Mouse (Mus musculus) cerebral cortex, adult 2 months (tissue): ENCODE measurements around the gene Cyp27b1.

ENCODE experiments used
- WGBS: fragments of 180-500 bp; shearing (Covaris S2); methylation state at CpG from one replicate; pipeline ENCODE4 v1.1.7; 2018; 5-methylcytosine and 5-hydroxymethylcytosine counted together

Gene Cyp27b1

GRCm38 (mm10) chr10:127049395-127050118, 1.5 kb downstream of the Cyp27b1 start:
- WGBS, result 3% methylated on average over 29 of the region's 29 CpGs

GRCm38 (mm10) chr10:127050119-127050474, 2.0 kb downstream of the Cyp27b1 start:
- 16% methylated on average over 10 of the region's 10 CpGs for WGBS

GRCm38 (mm10) chr10:127054646-127055045, 6.6 kb downstream of the Cyp27b1 start:
- 75% methylated on average over 4 of the region's 4 CpGs for WGBS

- WGBS, result 87% methylated on average over 8 of the region's 8 CpGs
Measured at GRCm38 (mm10) chr10:127055406-127055805, 7.4 kb downstream of the Cyp27b1 start.

- WGBS, result 92% methylated on average over 20 of the region's 20 CpGs
Measured at GRCm38 (mm10) chr10:127056490-127056889, 8.4 kb downstream of the Cyp27b1 start.

- WGBS, result 1% methylated on average over 9 of the region's 9 CpGs
Measured at GRCm38 (mm10) chr10:127058161-127058560, 10.1 kb downstream of the Cyp27b1 start.

- WGBS, result 3% methylated on average over 8 of the region's 8 CpGs
Measured at GRCm38 (mm10) chr10:127058708-127059107, 10.7 kb downstream of the Cyp27b1 start.

GRCm38 (mm10) chr10:127059174-127059967, 11.3 kb downstream of the Cyp27b1 start:
- WGBS, result under 1% methylated on average over 69 of the region's 92 CpGs

- WGBS, result 2% methylated on average over 41 of the region's 72 CpGs
Measured at GRCm38 (mm10) chr10:127059968-127060916, 12.2 kb downstream of the Cyp27b1 start, which contains the start of gene March9. Gene March9, minus strand, starts transcription at chr10:127060184.

GRCm38 (mm10) chr10:127061085-127061484, 13.0 kb downstream of the Cyp27b1 start:
- 32% methylated on average over 5 of the region's 5 CpGs for WGBS

- WGBS, result 54% methylated on average over 2 of the region's 2 CpGs
Measured at GRCm38 (mm10) chr10:127061513-127061912, 13.5 kb downstream of the Cyp27b1 start.

- WGBS, result 82% methylated on average over 4 of the region's 4 CpGs
Measured at GRCm38 (mm10) chr10:127062101-127062500, 14.1 kb downstream of the Cyp27b1 start.

- WGBS, result 49% methylated on average over 5 of the region's 5 CpGs
Measured at GRCm38 (mm10) chr10:127062503-127062902, 14.5 kb downstream of the Cyp27b1 start.

- WGBS, result under 1% methylated on average over 44 of the region's 46 CpGs
Measured at GRCm38 (mm10) chr10:127063239-127063872, 15.3 kb downstream of the Cyp27b1 start, which contains the start of gene Cdk4. Gene Cdk4, plus strand, starts transcription at chr10:127063534.

GRCm38 (mm10) chr10:127063913-127064870, 16.1 kb downstream of the Cyp27b1 start:
- 8% methylated on average over 37 of the region's 37 CpGs for WGBS

- 85% methylated on average over 9 of the region's 9 CpGs for WGBS
Measured at GRCm38 (mm10) chr10:127065981-127066380, 17.9 kb downstream of the Cyp27b1 start.

GRCm38 (mm10) chr10:127066519-127067018, 18.5 kb downstream of the Cyp27b1 start:
- WGBS, result 91% methylated on average over 14 of the region's 14 CpGs

- WGBS, result 72% methylated on average over 9 of the region's 9 CpGs
Measured at GRCm38 (mm10) chr10:127068360-127069038, 20.4 kb downstream of the Cyp27b1 start.
